Mouse (Mus musculus): ENCODE measurements at regions not wholly inside any gene's neighbourhood (a gene's known extent, or its start where the extent isn't known, plus 50 kb on each side); places are given as distances from the start of the nearest gene placed in this dataset.

GRCm38 (mm10) chr14:74359663-74360552, 280.7 kb upstream of the Htr2a start:
- in situ Hi-C loops (cut with MboI, MseI) = no loop called here

GRCm38 (mm10) chr14:74384481-74384880, 256.2 kb upstream of the Htr2a start:
- in situ Hi-C loops (cut with MboI, MseI) = no loop called here

GRCm38 (mm10) chr14:74392419-74392818, 248.2 kb upstream of the Htr2a start:
- in situ Hi-C loops (cut with MboI, MseI) = no loop called here

- in situ Hi-C loops (cut with MboI, MseI) = no loop called here
These were observed 243.4 kb upstream of the Htr2a start for GRCm38 (mm10) chr14:74397202-74397601.

GRCm38 (mm10) chr14:74409441-74409840, 231.2 kb upstream of the Htr2a start:
- in situ Hi-C loops (cut with MboI, MseI) = no loop called here

GRCm38 (mm10) chr14:74428226-74428625, 212.4 kb upstream of the Htr2a start:
- in situ Hi-C loops (cut with MboI, MseI) = no loop called here

GRCm38 (mm10) chr14:74464027-74464682, 176.5 kb upstream of the Htr2a start:
- in situ Hi-C loops (cut with MboI, MseI) = no loop called here

GRCm38 (mm10) chr14:74495504-74495903, 145.1 kb upstream of the Htr2a start:
- in situ Hi-C loops (cut with MboI, MseI) = no loop called here

- in situ Hi-C loops (cut with MboI, MseI) = no loop called here
These were observed 129.1 kb upstream of the Htr2a start for GRCm38 (mm10) chr14:74511521-74511920.

- in situ Hi-C loops (cut with MboI, MseI) = no loop called here
These were observed 124.2 kb upstream of the Htr2a start for GRCm38 (mm10) chr14:74516451-74516850.

GRCm38 (mm10) chr14:74519531-74519930, 121.1 kb upstream of the Htr2a start:
- in situ Hi-C loops (cut with MboI, MseI) = no loop called here

GRCm38 (mm10) chr14:74521669-74522068, 119.0 kb upstream of the Htr2a start:
- in situ Hi-C loops (cut with MboI, MseI) = no loop called here

GRCm38 (mm10) chr14:74527246-74527645, 113.4 kb upstream of the Htr2a start:
- in situ Hi-C loops (cut with MboI, MseI) = no loop called here

GRCm38 (mm10) chr14:74529368-74529951, 111.2 kb upstream of the Htr2a start:
- in situ Hi-C loops (cut with MboI, MseI) = no loop called here

GRCm38 (mm10) chr14:74538187-74538586, 102.5 kb upstream of the Htr2a start:
- in situ Hi-C loops (cut with MboI, MseI) = no loop called here

GRCm38 (mm10) chr14:74544028-74544427, 96.6 kb upstream of the Htr2a start:
- in situ Hi-C loops (cut with MboI, MseI) = no loop called here

GRCm38 (mm10) chr14:74551091-74551490, 89.5 kb upstream of the Htr2a start:
- in situ Hi-C loops (cut with MboI, MseI) = no loop called here

GRCm38 (mm10) chr14:74553636-74554035, 87.0 kb upstream of the Htr2a start:
- in situ Hi-C loops (cut with MboI, MseI) = no loop called here

- in situ Hi-C loops (cut with MboI, MseI) = no loop called here
These were observed 82.3 kb upstream of the Htr2a start for GRCm38 (mm10) chr14:74558359-74558758.

Data from regulatory T cell (primary cell).